Mouse (Mus musculus): ENCODE data around the gene Chrnb2. TPM values are rescaled to one million over a fixed set of nuclear protein-coding genes. Genes with fewer than 3 reads are reported as not detected.
A peak's percentile ranks its signal among the peaks of the same experiment; 100 is the strongest.

The Chrnb2 gene
- polyA plus RNA-seq, 1 experiment from 2014 or later = 26.8 TPM

GRCm38 (mm10) chr3:89730350-89731331 is 33.8 kb downstream of the Chrnb2 start:
- 1% methylated on average over 32 of the region's 32 CpGs for WGBS
- peak overlapping the region; percentile 45 for H3K27ac ChIP-seq (replicated peaks)
- peak; percentile 70 for ATAC-seq (replicated peaks)
- no peaks in the 10 kb centered on the region for H3K27me3 ChIP-seq
- H3K36me3 ChIP-seq = no peaks in the 10 kb centered on the region
- peak overlapping the region; percentile 56 for H3K4me2 ChIP-seq (replicated peaks)
- H3K4me3 ChIP-seq = peak overlapping the region; percentile 43
- no peaks in the 10 kb centered on the region for H3K9me3 ChIP-seq
- H3K9ac ChIP-seq (replicated peaks) = peak overlapping the region; percentile 40
- H3K4me1 ChIP-seq = peaks cover 18% of the 10 kb centered on the region

DNA sequence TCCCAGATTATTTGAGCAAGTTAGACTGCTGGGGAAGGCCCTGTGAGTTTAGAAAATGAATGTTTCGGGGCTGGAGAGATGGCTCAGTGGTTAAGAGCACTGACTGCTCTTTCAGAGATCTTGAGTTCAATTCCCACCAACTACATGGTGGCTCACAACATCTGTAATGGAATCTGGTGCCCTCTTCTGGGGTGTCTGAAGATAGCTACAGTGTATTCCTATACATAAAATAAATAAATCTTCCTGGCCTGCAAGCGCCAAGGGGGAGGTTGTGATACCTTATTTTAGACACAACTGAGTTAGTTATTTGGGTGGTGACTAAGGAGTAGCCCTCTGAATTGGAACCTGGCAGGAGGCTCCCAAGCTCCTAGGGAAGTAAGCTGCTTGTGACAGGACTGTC is 35.6 kb downstream of the Chrnb2 start:
- Histone ChIP-seq H3K4me2 (replicated peaks) (no peak overlapping the region), H3K4me3 (no peak overlapping the region), H3K27ac (replicated peaks) (no peak overlapping the region), H3K27me3 (no peaks in the 10 kb centered on the region), H3K4me1 (peaks cover 21% of the 10 kb centered on the region), H3K9ac (replicated peaks) (no peak overlapping the region), H3K9me3 (no peaks in the 10 kb centered on the region), H3K36me3 (no peaks in the 10 kb centered on the region)
- 89% methylated on average over 2 of the region's 2 CpGs for whole genome bisulfite sequencing
- no peak for ATAC-seq (replicated peaks)

DNA sequence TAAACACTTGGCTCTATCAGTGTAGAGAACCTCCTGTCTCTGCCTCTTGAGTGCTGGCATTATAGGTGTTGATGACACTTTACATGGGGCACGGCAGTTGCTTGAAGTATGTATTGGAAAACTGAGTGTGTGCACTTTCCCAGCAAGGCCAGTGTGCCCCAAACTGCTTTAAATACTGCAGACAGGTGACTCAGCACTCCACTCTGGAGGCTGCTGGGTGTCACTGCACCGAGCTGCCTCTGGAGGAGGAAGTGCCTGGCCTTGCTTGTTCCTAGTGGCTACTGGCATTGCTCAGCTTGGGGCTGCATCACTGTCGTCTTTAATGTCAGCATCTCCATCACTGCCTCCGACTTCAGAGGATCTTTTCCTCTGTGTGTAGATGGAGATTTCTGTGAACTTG is 37.4 kb downstream of the Chrnb2 start:
- ATAC-seq (replicated peaks) = no peak; the same call in 1 of the 2 replicates
- Histone ChIP-seq H3K9me3 (no peaks in the 10 kb centered on the region), H3K4me3 (no peak overlapping the region), H3K4me1 (peaks cover 30% of the 10 kb centered on the region), H3K4me2 (replicated peaks) (no peak overlapping the region), H3K36me3 (no peaks in the 10 kb centered on the region), H3K27ac (replicated peaks) (no peak overlapping the region), H3K9ac (replicated peaks) (no peak overlapping the region), H3K27me3 (no peaks in the 10 kb centered on the region)
- 24% methylated on average over 4 of the region's 4 CpGs for WGBS

DNA sequence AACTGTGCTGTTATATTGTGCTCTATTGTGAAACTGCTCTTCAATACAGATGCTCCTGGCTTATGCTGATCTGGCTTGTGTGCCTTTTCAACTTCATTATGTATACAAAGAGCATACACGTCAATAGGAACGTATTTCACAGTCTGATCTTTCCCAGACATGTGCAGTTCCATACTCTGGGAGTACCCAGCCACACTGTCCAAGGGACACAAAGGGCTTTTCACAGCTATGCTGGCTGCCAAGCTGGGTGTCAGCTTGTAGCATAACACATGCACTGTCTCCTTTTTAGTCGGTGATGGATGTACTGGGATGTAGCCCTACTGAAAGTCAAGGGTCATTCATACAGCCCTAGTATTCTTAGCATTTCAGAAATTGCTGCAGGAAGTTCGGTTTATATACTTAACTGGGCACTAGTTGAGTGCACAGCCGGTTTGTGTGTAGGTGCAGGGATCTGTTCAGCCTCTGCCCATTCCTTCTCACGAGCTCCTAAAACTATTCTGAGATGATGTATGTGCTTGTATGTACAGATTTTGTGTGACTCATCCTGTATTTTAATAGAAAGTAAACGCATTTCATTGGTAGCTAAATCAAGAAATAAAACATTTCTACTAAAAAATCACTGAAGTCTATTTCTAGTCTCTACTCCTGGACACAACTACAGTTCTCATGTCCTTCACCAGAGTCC is 40.9 kb downstream of the Chrnb2 start:
- Histone ChIP-seq H3K9me3 (no peaks in the 10 kb centered on the region), H3K9ac (replicated peaks) (no peak overlapping the region), H3K27me3 (no peaks in the 10 kb centered on the region), H3K4me1 (peaks cover 12% of the 10 kb centered on the region), H3K4me3 (no peak overlapping the region), H3K27ac (replicated peaks) (no peak overlapping the region), H3K36me3 (no peaks in the 10 kb centered on the region), H3K4me2 (replicated peaks) (no peak overlapping the region)
- no peak for ATAC-seq (replicated peaks)
- 58% methylated on average over 7 of the region's 7 CpGs for WGBS

GRCm38 (mm10) chr3:89722032-89722431 is 42.4 kb downstream of the Chrnb2 start:
- H3K9me3 ChIP-seq = no peaks in the 10 kb centered on the region
- H3K27me3 ChIP-seq = no peaks in the 10 kb centered on the region
- H3K27ac ChIP-seq (replicated peaks) = no peak overlapping the region
- no peak overlapping the region for H3K4me2 ChIP-seq (replicated peaks)
- no peak for ATAC-seq (replicated peaks)
- no peak overlapping the region for H3K9ac ChIP-seq (replicated peaks)
- no peak overlapping the region for H3K4me3 ChIP-seq
- H3K4me1 ChIP-seq = peaks cover 12% of the 10 kb centered on the region
- H3K36me3 ChIP-seq = no peaks in the 10 kb centered on the region

GRCm38 (mm10) chr3:89715967-89716256 is 48.5 kb downstream of the Chrnb2 start:
- Histone ChIP-seq H3K27ac (replicated peaks) (peak overlapping the region; percentile 88), H3K27me3 (no peaks in the 10 kb centered on the region), H3K4me2 (replicated peaks) (peak overlapping the region; percentile 66), H3K4me1 (peaks cover 20% of the 10 kb centered on the region), H3K4me3 (peak overlapping the region; percentile 63), H3K9ac (replicated peaks) (peak overlapping the region; percentile 72), H3K9me3 (no peaks in the 10 kb centered on the region), H3K36me3 (no peaks in the 10 kb centered on the region)
- 39% methylated on average over 6 of the region's 6 CpGs for WGBS
- no peak for ATAC-seq (replicated peaks)

- ATAC-seq (replicated peaks) = peak; percentile 78
- H3K4me2 ChIP-seq (replicated peaks) = peak overlapping the region; percentile 66
- under 1% methylated on average over 59 of the region's 59 CpGs for WGBS
These were observed 49.0 kb downstream of the Chrnb2 start for GRCm38 (mm10) chr3:89715207-89715966.

DNA sequence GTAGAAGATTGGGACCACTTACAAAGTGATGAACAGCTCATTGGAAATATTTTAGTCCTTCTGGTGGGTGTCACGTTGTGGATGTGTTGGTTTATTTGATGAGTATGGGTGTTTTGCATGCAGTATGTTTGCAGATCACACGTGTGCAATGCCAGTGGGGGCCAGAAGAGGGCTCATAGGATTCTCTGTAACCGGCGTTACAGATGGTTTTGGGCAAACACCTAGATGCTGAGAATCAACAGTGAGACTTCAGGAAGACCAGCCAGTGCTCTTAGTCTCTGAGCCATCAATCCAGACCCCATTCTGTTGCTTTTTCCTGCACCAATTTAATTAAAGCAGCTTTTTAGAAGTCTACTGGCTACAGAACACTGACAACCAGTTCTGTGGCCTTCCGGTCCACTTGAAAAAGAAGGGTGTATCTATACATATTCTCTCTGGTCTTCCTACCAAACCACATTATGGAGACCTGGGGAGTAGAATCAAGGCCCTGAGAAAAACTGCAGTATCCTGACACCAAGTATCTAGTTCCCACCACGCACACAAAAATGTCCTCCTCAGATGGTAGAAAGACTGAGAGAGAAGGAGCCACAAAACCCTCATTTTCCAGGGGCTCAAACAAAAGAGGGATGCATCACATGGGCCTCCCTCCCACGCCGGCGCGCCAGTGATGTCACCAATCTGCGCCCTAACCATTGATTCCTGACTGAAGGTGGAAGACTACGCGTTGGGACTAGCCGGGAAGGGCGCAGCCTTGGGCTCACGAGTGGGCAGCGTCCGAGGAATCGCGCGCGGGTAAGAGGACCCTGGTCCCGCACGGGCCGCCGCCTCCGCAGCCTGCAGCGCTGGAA is 49.8 kb downstream of the Chrnb2 start, which contains the start of gene Adar:
Gene Adar (plus strand): TSS at position 664 of the 848 bp plus-strand sequence.
- Histone ChIP-seq H3K36me3 (no peaks in the 10 kb centered on the region), H3K27me3 (no peaks in the 10 kb centered on the region), H3K4me1 (peaks cover 20% of the 10 kb centered on the region), H3K27ac (replicated peaks) (peak within 1 kb of the TSS; percentile 88), H3K9ac (replicated peaks) (peak within 1 kb of the TSS; percentile 72), H3K9me3 (no peaks in the 10 kb centered on the region), H3K4me3 (peak within 1 kb of the TSS; percentile 63), H3K4me2 (replicated peaks) (peak within 1 kb of the TSS; percentile 66)
- 6% methylated on average over 28 of the region's 28 CpGs for WGBS
- peak; percentile 90 for ATAC-seq (replicated peaks)

More at GRCm38 (mm10) chr3:89715207-89715966, 49.0 kb downstream of the Chrnb2 start:
- Histone ChIP-seq H3K9ac (replicated peaks) (peak overlapping the region; percentile 72), H3K27ac (replicated peaks) (peak overlapping the region; percentile 88), H3K27me3 (no peaks in the 10 kb centered on the region), H3K4me3 (peak overlapping the region; percentile 63), H3K9me3 (no peaks in the 10 kb centered on the region), H3K36me3 (no peaks in the 10 kb centered on the region), H3K4me1 (peaks cover 20% of the 10 kb centered on the region)

DNA sequence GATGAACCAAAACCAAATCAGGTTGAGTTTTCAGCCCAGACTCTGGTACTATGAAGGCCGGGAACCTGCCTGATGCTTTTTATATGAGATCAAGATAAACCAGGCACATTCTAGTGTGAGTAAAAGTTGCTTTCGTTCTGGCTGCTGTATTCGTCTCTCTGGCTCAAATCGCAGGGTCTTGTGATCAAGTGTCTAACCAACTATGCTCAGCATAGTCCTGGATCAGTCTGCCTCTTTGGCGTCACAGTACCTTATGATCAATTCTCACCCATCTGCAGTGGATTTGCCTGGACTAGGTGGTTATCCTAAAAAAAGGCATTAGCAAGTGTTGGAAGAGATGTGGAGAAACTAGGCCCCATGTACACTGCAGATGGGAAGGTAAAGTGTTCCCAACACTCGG is 60.4 kb downstream of the Chrnb2 start:
- no peaks in the 10 kb centered on the region for H3K4me1 ChIP-seq
- H3K27me3 ChIP-seq = no peaks in the 10 kb centered on the region
- H3K4me3 ChIP-seq = no peak overlapping the region
- H3K27ac ChIP-seq (replicated peaks) = no peak overlapping the region
- no peak overlapping the region for H3K9ac ChIP-seq (replicated peaks)
- WGBS = 78% methylated on average over 6 of the region's 6 CpGs
- no peak for ATAC-seq (replicated peaks)
- no peaks in the 10 kb centered on the region for H3K9me3 ChIP-seq
- no peaks in the 10 kb centered on the region for H3K36me3 ChIP-seq
- H3K4me2 ChIP-seq (replicated peaks) = no peak overlapping the region

DNA sequence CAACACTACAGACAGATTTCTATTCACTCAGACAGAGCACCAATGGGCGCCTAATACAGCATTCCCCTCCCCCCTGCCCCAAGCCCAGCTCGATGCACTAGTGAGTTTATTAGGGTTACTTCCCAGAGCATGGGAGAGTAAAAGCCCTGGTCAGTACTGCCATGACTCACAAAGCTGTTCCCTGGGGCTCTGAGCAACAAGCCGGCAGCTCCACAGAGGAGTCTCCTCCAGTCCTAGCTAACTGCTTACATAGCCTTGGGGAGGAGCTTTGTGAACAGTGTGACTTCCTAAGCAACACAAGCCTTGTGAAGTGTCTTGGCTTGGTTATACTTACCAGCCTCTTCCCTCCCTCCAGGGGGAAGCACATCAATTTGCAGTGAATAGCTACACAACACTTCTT is 60.8 kb downstream of the Chrnb2 start:
- Histone ChIP-seq H3K27me3 (no peaks in the 10 kb centered on the region), H3K4me1 (no peaks in the 10 kb centered on the region), H3K27ac (replicated peaks) (no peak overlapping the region), H3K9me3 (no peaks in the 10 kb centered on the region), H3K4me2 (replicated peaks) (no peak overlapping the region), H3K9ac (replicated peaks) (no peak overlapping the region), H3K4me3 (no peak overlapping the region), H3K36me3 (no peaks in the 10 kb centered on the region)
- no peak for ATAC-seq (replicated peaks)
- WGBS = 48% methylated on average over 3 of the region's 3 CpGs

GRCm38 (mm10) chr3:89700461-89700860 is 64.0 kb downstream of the Chrnb2 start:
- Histone ChIP-seq H3K4me3 (no peak overlapping the region), H3K4me1 (peaks cover 7% of the 10 kb centered on the region; the same call in 1 of the 2 replicates), H3K27me3 (no peaks in the 10 kb centered on the region), H3K4me2 (replicated peaks) (no peak overlapping the region), H3K27ac (replicated peaks) (no peak overlapping the region), H3K9me3 (no peaks in the 10 kb centered on the region), H3K36me3 (no peaks in the 10 kb centered on the region), H3K9ac (replicated peaks) (no peak overlapping the region)
- 62% methylated on average over 11 of the region's 11 CpGs for WGBS
- no peak for ATAC-seq (replicated peaks)

All from forebrain, embryonic 15.5 days (tissue).